Mouse (Mus musculus) adrenal gland, postnatal 25 days (tissue): Measurements from ENCODE around the gene Trp53bp2. TPM values are rescaled to one million over a fixed set of nuclear protein-coding genes. Genes with fewer than 3 reads are reported as not detected.

Source experiments
- DNase-seq: peaks from one replicate; pipeline ENCODE4 v3.0.0; 2021; ENCODE audit warnings: mixed read lengths
- total RNA-seq: library from RNA; stranded (reverse); gene quantifications from 2 replicates; pipeline ENCODE4 v1.2.3, GENCODE M21; 2021

The Trp53bp2 gene
- total RNA-seq, 1 experiment from 2014 or later: 25.2 TPM

DNA sequence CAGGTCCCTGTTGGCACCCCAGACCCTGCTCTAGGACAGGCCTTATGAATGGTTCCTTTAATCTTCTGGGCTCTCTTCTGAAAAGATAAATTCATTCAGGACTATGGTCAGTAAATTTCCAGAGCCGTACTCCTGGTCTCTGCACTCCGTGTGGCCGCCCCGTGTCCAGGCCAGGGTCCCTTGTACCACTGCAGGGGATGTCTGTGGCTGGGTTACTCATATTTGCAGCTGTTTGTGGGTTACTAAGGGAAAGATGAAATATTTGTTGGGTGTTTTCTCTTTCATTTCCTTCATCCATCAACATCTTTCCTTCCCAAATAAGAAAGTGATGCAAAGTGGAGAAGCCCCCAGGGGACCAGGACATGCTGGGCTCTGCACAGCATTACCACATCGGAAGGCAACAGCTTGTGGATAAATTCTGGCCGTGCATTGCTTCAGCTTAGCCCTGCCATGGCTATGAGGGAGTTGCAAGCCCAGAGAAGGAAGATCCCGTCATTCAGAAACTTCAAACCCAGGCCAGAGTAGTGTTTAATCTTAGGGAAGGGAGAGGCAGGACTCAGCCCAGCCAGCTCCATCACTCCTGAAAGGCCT lies 92.9 kb downstream of the Trp53bp2 start:
- no peak for DNase-seq

DNA sequence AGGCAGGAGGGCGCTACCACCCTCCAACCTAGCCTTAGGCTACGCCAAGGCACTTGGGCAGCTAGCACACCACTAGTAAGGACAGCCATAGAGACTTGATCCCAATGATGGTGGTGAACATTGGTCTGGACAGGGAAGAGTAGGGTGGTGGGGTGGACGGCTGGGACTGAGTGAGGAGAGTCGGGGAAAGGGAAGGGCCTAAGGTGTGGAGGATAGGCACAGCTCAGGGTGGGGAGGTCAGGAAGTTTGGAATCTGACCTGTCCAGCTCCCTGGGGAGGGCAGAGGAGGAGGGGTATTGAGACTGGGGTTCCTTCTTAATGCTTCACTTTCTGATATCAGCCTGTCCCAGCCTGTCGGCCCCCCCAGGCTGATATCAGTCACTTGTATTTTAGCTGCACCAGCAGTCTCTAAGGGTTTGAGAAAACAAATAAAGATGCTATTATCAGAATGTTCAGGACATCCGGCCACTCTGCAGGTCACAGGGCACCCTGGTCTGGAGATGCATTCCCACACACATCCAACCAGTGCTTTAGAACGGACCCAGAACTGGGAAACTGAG lies 93.6 kb downstream of the Trp53bp2 start:
- no peak for DNase-seq

DNA sequence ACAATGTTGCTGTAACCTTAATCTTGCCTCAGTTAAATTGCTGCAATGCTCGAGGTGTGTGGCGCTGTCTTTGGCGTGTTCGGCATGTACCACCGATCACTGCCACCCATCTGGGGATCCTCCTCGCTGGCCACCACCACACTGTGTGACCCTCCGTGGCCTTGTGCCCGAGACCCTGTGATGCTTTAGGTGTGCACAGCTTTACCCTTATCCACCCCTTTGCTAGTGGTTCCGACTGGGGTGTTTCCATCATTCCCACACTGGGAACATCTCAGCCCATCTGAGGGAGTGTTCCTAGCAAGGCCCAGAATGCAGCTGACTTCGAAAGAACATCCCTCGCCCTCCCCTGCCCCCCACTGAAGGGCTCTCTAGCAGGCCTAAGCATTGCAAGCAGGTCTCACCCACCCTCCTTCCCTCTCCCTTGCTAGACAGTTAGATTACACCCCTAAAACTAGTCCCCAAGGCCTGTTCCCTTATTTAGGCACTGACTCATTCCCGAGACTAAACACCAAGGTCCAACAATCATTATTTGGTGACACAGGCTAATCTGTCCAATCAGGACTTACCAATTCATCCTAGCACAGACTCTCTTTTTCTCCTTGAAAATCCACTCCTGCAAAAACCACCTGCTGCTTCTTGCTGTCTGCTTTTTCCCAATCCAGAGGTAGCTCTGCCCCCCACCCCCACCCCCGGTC lies 94.4 kb downstream of the Trp53bp2 start:
- no peak for DNase-seq

DNA sequence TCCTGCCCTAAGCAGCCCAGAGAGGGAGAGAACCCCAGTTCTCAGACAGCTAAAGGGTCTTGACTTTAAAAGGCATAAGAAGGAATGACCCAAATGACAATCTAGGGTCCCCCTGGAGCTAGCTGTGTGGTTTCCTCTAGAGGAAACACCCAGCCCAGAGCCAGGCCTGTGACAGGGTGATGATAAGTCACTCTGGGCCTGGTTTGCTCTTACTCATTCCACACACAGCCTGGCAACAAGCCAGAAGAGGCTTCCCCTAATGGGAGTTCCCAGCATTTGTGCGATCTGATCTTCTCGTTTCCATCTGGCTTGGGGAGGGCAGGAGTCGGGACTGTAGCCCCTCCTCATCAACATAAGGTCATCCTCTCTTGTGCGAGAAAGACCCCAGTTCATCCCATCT lies 95.3 kb downstream of the Trp53bp2 start:
- DNase-seq: peak; percentile 83

DNA sequence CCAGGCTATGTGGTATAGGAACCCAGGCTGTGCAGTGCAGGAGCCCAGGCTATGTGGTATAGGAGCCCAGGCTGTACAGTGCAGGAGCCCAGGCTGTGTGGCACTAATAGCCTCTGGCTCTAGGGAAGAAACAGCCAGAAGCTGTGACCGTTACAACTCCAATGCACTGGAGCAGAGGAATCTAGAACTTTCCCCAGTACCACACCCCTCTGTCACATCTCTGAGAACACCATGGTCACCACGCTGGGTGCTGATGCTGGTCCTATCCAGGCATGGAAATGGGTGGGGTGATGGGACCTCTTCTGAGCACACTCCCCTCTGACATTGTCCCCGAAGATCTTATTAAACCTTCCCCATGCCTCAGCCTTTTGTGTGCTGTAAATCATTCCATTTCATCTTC lies 96.3 kb downstream of the Trp53bp2 start:
- no peak for DNase-seq

DNA sequence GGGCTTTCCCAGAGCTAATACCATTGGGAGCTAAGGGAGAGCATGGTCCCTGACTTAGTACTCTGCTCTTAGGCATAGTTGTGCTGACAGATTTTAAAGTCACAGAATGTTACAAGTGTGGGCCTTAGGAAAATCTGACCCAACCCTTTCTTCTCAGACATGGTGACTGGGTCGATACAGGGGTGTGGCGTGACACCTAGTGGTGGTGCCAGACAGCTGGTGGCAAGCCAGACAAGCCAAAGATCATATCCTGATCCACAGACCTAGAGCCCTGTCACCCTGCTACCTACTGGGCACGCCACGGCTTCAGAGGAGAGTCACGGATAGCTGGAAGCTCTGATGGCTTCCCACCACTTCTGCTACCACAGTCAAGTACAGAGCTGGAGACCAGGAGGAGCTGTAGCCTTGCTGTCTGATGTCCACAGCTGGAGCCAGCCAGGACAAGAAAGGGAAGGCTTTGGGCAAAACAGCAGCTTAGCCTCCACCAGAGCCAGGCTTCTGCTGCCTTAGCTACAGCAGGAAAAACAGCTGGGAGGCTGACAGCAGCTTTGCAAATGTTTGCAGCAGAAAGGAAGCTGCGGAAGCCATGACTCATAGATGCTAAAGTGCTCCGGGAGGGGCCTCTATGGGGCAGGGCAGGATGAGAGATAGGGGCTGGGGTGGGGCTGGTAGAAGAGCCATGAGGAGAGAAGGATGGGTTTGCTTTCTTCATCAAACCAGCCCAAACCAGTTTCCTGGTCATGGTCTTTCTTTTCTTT lies 97.4 kb downstream of the Trp53bp2 start:
- DNase-seq: peak; percentile 48

DNA sequence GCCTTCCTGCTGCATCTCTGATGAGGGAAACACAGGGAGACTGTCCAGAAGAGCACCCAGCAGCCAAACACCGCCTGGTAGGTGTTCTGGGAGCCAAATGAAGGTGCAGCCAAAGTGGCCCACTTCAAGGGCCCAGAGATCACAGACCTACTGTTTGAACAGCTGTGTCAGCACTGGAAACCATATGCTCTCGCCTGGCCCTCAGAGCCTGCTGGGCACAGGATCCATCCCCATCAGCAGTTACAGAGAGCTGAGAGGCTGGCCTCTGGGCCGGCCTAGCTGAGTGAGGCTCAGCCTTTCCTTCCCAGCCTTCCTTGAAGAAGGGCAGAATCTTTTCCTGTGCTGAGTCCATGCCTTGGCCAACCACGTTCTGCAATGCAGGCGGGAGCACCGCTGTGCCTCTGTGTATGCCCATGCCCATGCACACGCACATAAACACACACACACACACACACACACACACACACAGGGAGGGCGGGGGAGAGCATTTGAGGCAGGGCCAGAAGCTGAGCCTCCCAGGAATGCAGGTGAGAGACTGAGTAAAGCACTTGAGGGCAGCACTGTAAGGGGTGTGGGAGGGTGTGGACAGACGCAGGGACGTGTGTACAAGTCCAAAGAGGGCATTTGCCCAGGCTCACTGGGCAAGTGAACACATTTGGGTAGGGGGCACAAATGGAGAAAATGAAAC lies 100.3 kb downstream of the Trp53bp2 start:
- DNase-seq: no peak

DNA sequence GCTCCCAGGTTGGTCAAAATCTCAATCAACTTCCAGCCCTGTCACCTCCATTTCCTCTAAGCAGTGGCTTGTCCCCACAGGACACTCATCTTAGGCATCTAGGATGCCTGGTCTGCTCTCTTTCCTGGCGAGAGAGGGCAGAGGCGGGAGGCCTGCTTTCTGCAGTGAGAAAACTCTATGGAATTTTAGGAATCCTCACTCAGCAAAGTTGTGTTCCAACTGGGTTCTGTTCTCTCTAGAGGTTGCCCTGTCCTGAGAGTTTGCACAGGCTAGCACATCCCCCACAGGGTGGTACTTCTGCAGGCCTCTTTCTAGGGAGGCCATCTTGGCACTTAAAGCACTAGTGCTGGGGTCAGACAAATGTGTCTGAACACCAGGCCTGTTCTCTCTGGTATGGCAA lies 102.1 kb downstream of the Trp53bp2 start:
- no peak for DNase-seq

DNA sequence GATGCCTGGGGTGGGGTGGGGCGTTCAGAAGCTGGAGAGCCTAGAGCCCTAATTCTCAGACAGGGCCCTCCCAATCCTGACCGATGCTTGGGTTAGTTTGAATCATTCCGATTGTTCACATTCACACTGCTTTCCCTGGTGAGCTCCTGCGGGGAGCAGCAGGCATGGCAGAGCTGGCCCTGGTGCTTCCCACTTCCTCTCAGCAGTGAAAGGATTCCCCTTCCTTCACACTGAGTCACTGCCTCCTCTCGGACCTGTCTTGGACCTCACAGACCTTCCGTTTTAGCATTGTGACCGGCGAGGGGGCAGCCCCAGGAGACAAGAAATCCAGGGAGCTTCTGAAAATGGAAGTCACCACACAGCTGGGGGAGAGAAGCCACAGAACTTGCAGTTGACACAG lies 102.8 kb downstream of the Trp53bp2 start:
- DNase-seq: no peak

Other genes with a start within 250 kb of the Trp53bp2 start
- not detected in 2 replicates for gene Vmn1r1, start 244.7 kb upstream of the Trp53bp2 start, total RNA-seq
- gene Degs1, start 126.4 kb upstream of the Trp53bp2 start, total RNA-seq: 97.3 and 103 TPM in 2 replicates
- gene Fbxo28, start 67.5 kb upstream of the Trp53bp2 start, total RNA-seq: 34.1 and 45.9 TPM in 2 replicates
- gene Capn2, start 108.4 kb downstream of the Trp53bp2 start, total RNA-seq: 52.1 and 56.2 TPM in 2 replicates
- gene Capn8, start 155.8 kb downstream of the Trp53bp2 start, total RNA-seq: 0.30 TPM in 1 of 2 replicates, not detected in the other